Mouse (Mus musculus): ENCODE data around the gene Rufy3.

DNA sequence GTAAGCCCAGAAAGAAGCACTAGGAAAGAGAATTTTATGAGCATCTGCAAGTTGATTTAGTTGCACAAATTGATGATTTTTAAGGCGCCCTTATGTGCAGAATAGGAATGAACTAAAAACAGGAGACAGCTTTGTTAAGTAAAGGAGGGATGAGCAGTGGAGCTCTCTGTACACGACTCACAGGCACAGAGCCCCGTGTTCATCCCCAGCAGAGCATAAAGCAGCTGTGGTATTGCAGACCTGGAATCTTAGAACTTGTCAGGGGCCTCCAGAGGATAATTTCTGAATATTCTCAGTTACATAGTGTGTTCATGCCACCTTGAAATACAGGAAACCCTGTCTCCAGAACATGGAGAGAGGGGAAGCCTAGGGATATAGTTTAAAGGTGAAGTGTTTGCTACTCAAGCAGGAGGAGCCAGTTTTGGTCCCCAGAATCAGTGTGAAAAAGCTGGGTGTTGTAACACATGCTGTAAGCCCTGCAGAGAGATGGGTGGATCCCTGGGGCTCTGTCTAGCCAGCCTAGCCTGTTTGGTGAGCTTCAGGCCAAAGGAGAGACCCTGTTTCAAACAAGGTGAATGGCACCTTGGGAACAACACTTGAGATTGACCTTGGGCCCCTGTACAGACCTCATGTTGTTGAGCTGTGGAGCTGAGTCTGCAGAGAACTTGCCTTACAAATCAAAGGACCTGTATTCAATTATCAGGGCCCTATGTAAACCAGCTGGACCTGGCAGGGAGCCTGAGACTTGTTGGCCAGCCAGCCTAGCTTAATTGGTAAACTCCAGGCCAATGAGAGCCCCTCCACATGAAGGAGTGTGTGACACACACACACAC is 10.9 kb downstream of the Rufy3 start:
- no peak for TF ChIP-seq GATA1 (IDR thresholded peaks at IDR 0.05; ENCODE audit: low read length)
- TF ChIP-seq TAL1 (IDR thresholded peaks at IDR 0.05; ENCODE audit: low read length), result no peak

Measured in erythroblast, embryonic 14.5 days (primary cell).